In genomic region chr13:47998495-47998894, GRCm38 (mm10) we compare ENCODE assay signal across 27 mouse cellular contexts.
DNase-seq lines count a peak whose midpoint lies in the region; ATAC-seq lines count a peak whose summit lies in the region.
"Had no signal": no experiment of that assay in that cellular context is flagged by ENCODE, and none has a peak within 500 bp of the region (broad histone marks: within the 10 kb centered on the region; RNA-seq: fewer than 3 reads in every experiment).

No protein-coding gene starts in this region.

- ATAC-seq in forebrain, embryonic 16.5 days = peak; percentile 58
- ATAC-seq: hindbrain, embryonic 16.5 days; intestine, postnatal 0 days; Patski had no signal

- H3K36me3 ChIP-seq in forebrain, embryonic 16.5 days (ENCODE audit: control insufficient read depth, insufficient read depth) = no peaks in the 10 kb centered on the region
- H3K36me3 ChIP-seq: embryonic facial prominence, embryonic 13.5 days; G1E; limb, embryonic 10.5 days; liver, embryonic 15.5 days; lung, embryonic 15.5 days; neural tube, embryonic 12.5 days had no signal

- H3K4me1 ChIP-seq in forebrain, embryonic 16.5 days (replicated peaks; ENCODE audit: control insufficient read depth, insufficient read depth, low read length) = 0 out of 2 replicates have a peak, but pooled peaks cover 2% of the 10 kb centered on the region
- H3K4me1 ChIP-seq: embryonic facial prominence, embryonic 13.5 days; liver, embryonic 15.5 days; lung, embryonic 15.5 days; megakaryocyte, embryonic 14.5 days; neural tube, embryonic 12.5 days had no signal

- no peak overlapping the region for H3K27ac ChIP-seq in forebrain, embryonic 16.5 days (ENCODE audit: low read length)
- H3K27ac ChIP-seq: embryonic facial prominence, embryonic 13.5 days; limb, embryonic 10.5 days; liver, embryonic 15.5 days; lung, embryonic 15.5 days; neural tube, embryonic 12.5 days had no signal

- H3K9ac ChIP-seq in forebrain, embryonic 16.5 days (replicated peaks; ENCODE audit: low read depth, low read length) = no peak overlapping the region
- H3K9ac ChIP-seq: embryonic facial prominence, embryonic 13.5 days; liver, embryonic 15.5 days; lung, embryonic 15.5 days; neural tube, embryonic 12.5 days had no signal

- no peak overlapping the region for H3K4me2 ChIP-seq in forebrain, embryonic 16.5 days (ENCODE audit: low read length)
- H3K4me2 ChIP-seq: embryonic facial prominence, embryonic 13.5 days; heart, embryonic 11.5 days; liver, embryonic 15.5 days; lung, embryonic 15.5 days; neural tube, embryonic 12.5 days had no signal

- H3K27me3 ChIP-seq in forebrain, embryonic 16.5 days (replicated peaks; ENCODE audit: control insufficient read depth, insufficient read depth, low read length) = no peaks in the 10 kb centered on the region
- H3K27me3 ChIP-seq: CH12.LX; embryonic facial prominence, embryonic 13.5 days; liver, embryonic 15.5 days; lung, embryonic 15.5 days; megakaryocyte, embryonic 14.5 days; neural tube, embryonic 12.5 days had no signal

- no peaks in the 10 kb centered on the region for H3K9me3 ChIP-seq in forebrain, embryonic 16.5 days (ENCODE audit: control insufficient read depth, low read length)
- H3K9me3 ChIP-seq: embryonic facial prominence, embryonic 13.5 days; limb, embryonic 10.5 days; liver, embryonic 15.5 days; lung, embryonic 15.5 days; neural tube, embryonic 12.5 days had no signal

- 6% methylated on average over 5 of the region's 5 CpGs for WGBS in forebrain, embryonic 16.5 days

- peak; percentile 11 for DNase-seq in layer of hippocampus, adult 9-11 months
- DNase-seq in layer of hippocampus, adult 8-10 months (ENCODE audit: low spot score in 2 of 2) = no peak
- peak; percentile 22 to 28 for DNase-seq in right cerebral cortex, postnatal 10 days (ENCODE audit: low spot score in 2 of 2)
- no peak for DNase-seq in right cerebral cortex, adult 2 months (ENCODE audit: low spot score in 2 of 2)
- no peak for DNase-seq in yolk sac, embryonic 10.5 days (ENCODE audit: low spot score)
- no peak for DNase-seq in ovary, adult 18-20 months (ENCODE audit: low spot score)
- DNase-seq: adrenal gland, adult 2 months; B cell, adult 2 months; cerebellum, adult 18-20 months; gastrocnemius, postnatal 14 days; kidney, postnatal 25 days; liver; lung, postnatal 36 days; right cerebral cortex, postnatal 14 days had no signal

- H3K4me3 ChIP-seq in forebrain, embryonic 16.5 days (replicated peaks; ENCODE audit: low read length) = no peak overlapping the region
- H3K4me3 ChIP-seq: embryonic facial prominence, embryonic 13.5 days; limb, embryonic 10.5 days; liver, embryonic 15.5 days; lung, embryonic 15.5 days; megakaryocyte, embryonic 14.5 days; neural tube, embryonic 12.5 days had no signal

Comparison
In these comparisons a context has a peak if more than half of its experiments do, and no peak if none do; other contexts are left out.
1. DNase-seq: peak in layer of hippocampus, adult 9-11 months (single experiment) and right cerebral cortex, postnatal 10 days (2 of 2); none in layer of hippocampus, adult 8-10 months (0 of 2), right cerebral cortex, adult 2 months (0 of 2), yolk sac, embryonic 10.5 days (single experiment) and ovary, adult 18-20 months (single experiment).